In the genomic region with DNA sequence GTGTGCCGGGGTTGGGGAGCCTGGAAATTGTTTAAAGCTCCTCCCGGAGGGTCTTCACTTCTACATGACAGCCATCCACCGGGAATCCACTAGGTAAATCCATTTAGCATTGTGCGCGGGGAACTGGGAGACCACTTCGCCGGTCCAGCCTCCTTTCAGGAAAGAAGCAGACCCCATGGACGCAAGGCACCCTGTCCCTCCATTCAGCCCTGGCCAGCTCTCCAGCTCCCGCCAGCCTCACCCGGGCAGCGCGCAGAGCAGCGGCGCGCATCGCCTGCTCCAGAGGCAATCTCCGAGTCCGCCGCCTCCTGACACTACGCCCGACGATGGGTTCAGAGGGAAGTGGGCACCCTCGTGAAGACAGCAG, we compare ENCODE assay signal across 8 mouse cellular contexts.
DNase-seq lines count a peak whose midpoint lies in the region; ATAC-seq and TF ChIP-seq lines count a peak whose summit lies in the region.

No protein-coding gene starts in this region.

- peak overlapping the region; percentile 47 for H3K9ac ChIP-seq in kidney, embryonic 14.5 days (ENCODE audit: low read depth, low read length)
- peak overlapping the region; percentile 40 for H3K9ac ChIP-seq in embryonic facial prominence, embryonic 11.5 days (replicated peaks; ENCODE audit: low read length)
- H3K9ac ChIP-seq in hindbrain, embryonic 15.5 days: peak overlapping the region; percentile 94
- no peak overlapping the region for H3K9ac ChIP-seq in liver, embryonic 15.5 days

- no peak for TF ChIP-seq CTCF in kidney, adult 2 months (conservative IDR thresholded peaks at IDR 0.05; ENCODE audit: insufficient read depth, insufficient read length, low read depth, low read length)
- TF ChIP-seq CTCF in bone marrow, adult 2 months (IDR thresholded peaks at IDR 0.05; ENCODE audit: control insufficient read depth, insufficient read depth, low read length): no peak

- peaks cover 5% of the 10 kb centered on the region; the same call in 1 of the 2 replicates for H3K4me1 ChIP-seq in kidney, embryonic 14.5 days (ENCODE audit: control insufficient read depth, insufficient read depth, low read length)
- no peaks in the 10 kb centered on the region for H3K4me1 ChIP-seq in kidney, adult 2 months (ENCODE audit: control insufficient read depth, insufficient read depth, low read length)
- H3K4me1 ChIP-seq in bone marrow, adult 2 months (ENCODE audit: control insufficient read depth, insufficient read depth, low read length): no peaks in the 10 kb centered on the region
- H3K4me1 ChIP-seq in embryonic facial prominence, embryonic 11.5 days (ENCODE audit: control insufficient read depth, insufficient read depth, low read length): no peaks in the 10 kb centered on the region
- H3K4me1 ChIP-seq in hindbrain, embryonic 15.5 days (replicated peaks): peaks cover 22% of the 10 kb centered on the region
- no peaks in the 10 kb centered on the region for H3K4me1 ChIP-seq in liver, embryonic 15.5 days (replicated peaks)

- no peak for TF ChIP-seq POLR2A in kidney, adult 2 months (IDR thresholded peaks at IDR 0.05; ENCODE audit: low read depth, low read length)
- no peak for TF ChIP-seq POLR2A in bone marrow, adult 2 months (IDR thresholded peaks at IDR 0.05; ENCODE audit: borderline replicate concordance, control insufficient read depth, low read depth, low read length)

- no peaks in the 10 kb centered on the region for H3K36me3 ChIP-seq in kidney, embryonic 14.5 days (ENCODE audit: control insufficient read depth, insufficient read depth, low read length)
- no peaks in the 10 kb centered on the region for H3K36me3 ChIP-seq in kidney, adult 2 months (ENCODE audit: control insufficient read depth, insufficient read depth, low read length)
- no peaks in the 10 kb centered on the region for H3K36me3 ChIP-seq in embryonic facial prominence, embryonic 11.5 days (replicated peaks; ENCODE audit: control insufficient read depth, insufficient read depth, low read depth, low read length)
- no peaks in the 10 kb centered on the region for H3K36me3 ChIP-seq in hindbrain, embryonic 15.5 days
- H3K36me3 ChIP-seq in liver, embryonic 15.5 days (replicated peaks): no peaks in the 10 kb centered on the region
- no peaks in the 10 kb centered on the region for H3K36me3 ChIP-seq in splenic B cell, adult 2 months (ENCODE audit: control insufficient read depth, insufficient read depth, low read length, poor library complexity, severe bottlenecking)

- peak; percentile 89 for ATAC-seq in kidney, embryonic 14.5 days (ENCODE audit: low FRiP score, low TSS enrichment)
- ATAC-seq in embryonic facial prominence, embryonic 11.5 days (replicated peaks; ENCODE audit: insufficient number of reproducible peaks, low FRiP score, low TSS enrichment, low read depth): peak; percentile 84
- peak; percentile 63 for ATAC-seq in hindbrain, embryonic 15.5 days (ENCODE audit: low FRiP score, low read depth)
- no peak for ATAC-seq in liver, embryonic 15.5 days (ENCODE audit: insufficient read depth)

- H3K9me3 ChIP-seq in kidney, embryonic 14.5 days (ENCODE audit: control insufficient read depth, low read length): no peaks in the 10 kb centered on the region
- H3K9me3 ChIP-seq in embryonic facial prominence, embryonic 11.5 days (replicated peaks; ENCODE audit: control insufficient read depth, low read length): no peaks in the 10 kb centered on the region
- H3K9me3 ChIP-seq in hindbrain, embryonic 15.5 days: no peaks in the 10 kb centered on the region
- no peaks in the 10 kb centered on the region for H3K9me3 ChIP-seq in liver, embryonic 15.5 days (replicated peaks)

- peak overlapping the region; percentile 93 for H3K4me2 ChIP-seq in kidney, embryonic 14.5 days (replicated peaks; ENCODE audit: low read depth, low read length)
- peak overlapping the region; percentile 95 for H3K4me2 ChIP-seq in embryonic facial prominence, embryonic 11.5 days (ENCODE audit: low read depth, low read length)
- H3K4me2 ChIP-seq in hindbrain, embryonic 15.5 days: peak overlapping the region; percentile 76
- H3K4me2 ChIP-seq in liver, embryonic 15.5 days: peak overlapping the region; percentile 41

- under 1% methylated on average over 23 of the region's 23 CpGs for WGBS in kidney, embryonic 14.5 days
- 1% methylated on average over 23 of the region's 23 CpGs for WGBS in kidney, adult 2 months
- WGBS in bone marrow, adult 2 months: under 1% methylated on average over 23 of the region's 23 CpGs
- WGBS in embryonic facial prominence, embryonic 11.5 days: 0% methylated on average over 23 of the region's 23 CpGs
- WGBS in hindbrain, embryonic 15.5 days: under 1% methylated on average over 23 of the region's 23 CpGs
- 1% methylated on average over 23 of the region's 23 CpGs for WGBS in liver, embryonic 15.5 days (ENCODE audit: insufficient replicate concordance)

- peaks cover 17% of the 10 kb centered on the region for H3K27me3 ChIP-seq in kidney, embryonic 14.5 days (ENCODE audit: control insufficient read depth, insufficient read depth, low read length)
- H3K27me3 ChIP-seq in kidney, adult 2 months (replicated peaks; ENCODE audit: control insufficient read depth, insufficient read depth, low read length): no peaks in the 10 kb centered on the region; the same call in 1 of the 2 replicates
- peaks cover 14% of the 10 kb centered on the region for H3K27me3 ChIP-seq in embryonic facial prominence, embryonic 11.5 days (ENCODE audit: control insufficient read depth, insufficient read depth, low read length)
- H3K27me3 ChIP-seq in hindbrain, embryonic 15.5 days: no peaks in the 10 kb centered on the region
- H3K27me3 ChIP-seq in liver, embryonic 15.5 days: peaks cover 43% of the 10 kb centered on the region
- H3K27me3 ChIP-seq in splenic B cell, adult 2 months (ENCODE audit: control insufficient read depth, insufficient read depth, low read length, poor library complexity, severe bottlenecking): no peaks in the 10 kb centered on the region; the same call in 1 of the 2 replicates

- peak overlapping the region; percentile 59 for H3K4me3 ChIP-seq in kidney, embryonic 14.5 days (ENCODE audit: low read length)
- H3K4me3 ChIP-seq in kidney, adult 2 months (ENCODE audit: insufficient read depth, low read depth, low read length): no peak overlapping the region
- peak overlapping the region; percentile 37 for H3K4me3 ChIP-seq in bone marrow, adult 2 months (replicated peaks; ENCODE audit: control insufficient read depth, low read depth, low read length)
- peak overlapping the region; percentile 41 for H3K4me3 ChIP-seq in embryonic facial prominence, embryonic 11.5 days (ENCODE audit: low read depth, low read length)
- H3K4me3 ChIP-seq in hindbrain, embryonic 15.5 days: peak overlapping the region; percentile 65
- H3K4me3 ChIP-seq in liver, embryonic 15.5 days (replicated peaks): 0 out of 2 replicates have a peak overlapping the region, but pooled peaks have one; percentile 7

- no peak overlapping the region for H3K27ac ChIP-seq in kidney, embryonic 14.5 days (ENCODE audit: low read depth, low read length)
- no peak overlapping the region for H3K27ac ChIP-seq in kidney, adult 2 months (ENCODE audit: insufficient read depth, low read depth, low read length)
- H3K27ac ChIP-seq in bone marrow, adult 2 months (ENCODE audit: control insufficient read depth, insufficient read depth, low read depth, low read length, poor library complexity): no peak overlapping the region
- no peak overlapping the region for H3K27ac ChIP-seq in embryonic facial prominence, embryonic 11.5 days (replicated peaks; ENCODE audit: low read depth, low read length)
- H3K27ac ChIP-seq in hindbrain, embryonic 15.5 days (replicated peaks): peak overlapping the region; percentile 91
- H3K27ac ChIP-seq in liver, embryonic 15.5 days (replicated peaks): no peak overlapping the region

- DNase-seq in kidney, adult 2 months: no peak
- DNase-seq in embryonic facial prominence, embryonic 11.5 days (ENCODE audit: low spot score): peak; percentile 36
- peak; percentile 4 for DNase-seq in splenic B cell, adult 2 months (ENCODE audit: low read depth, low spot score)
- DNase-seq in thymus, postnatal 10 days (ENCODE audit: low spot score in 2 of 2): no peak

Comparison
In these comparisons a context has a peak if more than half of its experiments do, and no peak if none do; other contexts are left out.
1. H3K4me2 ChIP-seq: peak in every context shown above with its lines; median percentile 95 in embryonic facial prominence, embryonic 11.5 days; 93 in kidney, embryonic 14.5 days; 76 in hindbrain, embryonic 15.5 days; 41 in liver, embryonic 15.5 days.
2. DNase-seq: peak in embryonic facial prominence, embryonic 11.5 days (single experiment) and splenic B cell, adult 2 months (single experiment); none in kidney, adult 2 months (single experiment) and thymus, postnatal 10 days (0 of 2).